Mouse (Mus musculus): ENCODE data around the gene Tex21.

- no peak for TF ChIP-seq CTCF (IDR thresholded peaks at IDR 0.05; ENCODE audit: borderline replicate concordance, control insufficient read depth, extremely low read depth, insufficient read depth, low read length, poor library complexity)
- TF ChIP-seq POLR2A (IDR thresholded peaks at IDR 0.05; ENCODE audit: control insufficient read depth, extremely low read depth, insufficient read depth, low read length, poor library complexity) = no peak
Observed at GRCm38 (mm10) chr12:76197071-76197470, 49.5 kb downstream of the Tex21 start.
